Mouse (Mus musculus) embryo, embryonic 9.5 days (tissue): ENCODE data around the gene Utp14b.

Experiments
- DNase-seq: peaks from one replicate; pipeline ENCODE4 v3.0.0-alpha.2; 2017; ENCODE audit errors: extremely low spot score

The Utp14b gene

DNA sequence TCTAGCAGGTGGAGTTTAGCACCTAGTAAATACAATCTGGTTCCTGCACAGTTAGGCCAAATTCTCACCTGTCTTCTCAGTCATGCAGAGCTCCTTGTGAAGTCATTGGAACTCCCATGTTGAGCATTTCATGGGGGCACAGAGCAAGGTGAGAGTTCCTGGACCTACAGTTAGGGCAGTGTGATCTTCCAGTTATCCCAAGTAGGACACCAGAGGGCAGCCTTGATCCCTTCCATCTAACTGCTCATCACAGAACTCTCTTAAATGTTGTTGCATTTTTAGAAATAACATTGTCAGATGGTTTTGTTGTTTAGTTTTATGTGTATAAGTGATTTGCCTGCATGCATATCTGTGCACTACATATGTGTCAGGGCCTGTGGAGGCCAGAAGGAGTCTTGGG, 29.0 kb downstream of the Utp14b start:
- DNase-seq: no peak

DNA sequence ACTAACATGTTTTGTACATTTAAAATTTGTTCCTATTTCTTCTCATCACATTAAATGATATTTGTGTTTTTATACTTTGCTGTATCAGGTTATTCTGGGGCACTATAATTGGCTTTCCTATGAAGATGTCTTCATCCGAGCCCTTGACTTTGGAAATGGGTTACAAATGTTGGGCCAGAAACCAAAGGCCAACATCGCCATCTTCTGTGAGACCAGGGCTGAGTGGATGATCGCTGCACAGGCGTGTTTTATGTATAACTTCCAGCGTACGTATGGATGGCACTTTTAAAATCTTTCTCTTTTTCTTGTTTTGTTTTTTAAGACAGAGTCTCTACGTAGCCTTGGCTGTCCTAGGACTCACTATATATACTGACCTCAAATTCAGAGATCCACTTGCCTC, 30.3 kb downstream of the Utp14b start:
- DNase-seq: no peak

GRCm38 (mm10) chr1:78694503-78695258, 36.8 kb downstream of the Utp14b start:
- no peak for DNase-seq

DNA sequence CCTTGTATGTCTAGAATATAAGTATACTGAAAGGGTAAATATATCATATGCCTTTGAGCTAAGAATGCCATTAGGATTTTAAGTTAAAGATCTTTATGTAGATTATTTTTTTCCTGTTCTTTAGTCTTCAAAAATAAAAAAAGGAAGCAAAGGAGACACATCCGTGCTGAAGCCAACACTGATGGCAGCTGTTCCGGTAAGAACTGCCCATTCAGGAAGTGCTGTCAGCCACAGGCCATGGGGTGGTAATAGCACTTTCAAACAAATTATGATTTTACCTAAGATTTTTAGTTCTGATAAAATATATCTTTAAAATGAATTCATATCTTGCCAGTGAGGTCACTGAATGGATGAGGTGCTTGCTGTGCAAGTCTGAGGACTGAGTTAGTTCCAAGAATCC, 38.5 kb downstream of the Utp14b start:
- no peak for DNase-seq

GRCm38 (mm10) chr1:78696903-78697302, 39.1 kb downstream of the Utp14b start:
- DNase-seq: no peak

GRCm38 (mm10) chr1:78698138-78698537, 40.3 kb downstream of the Utp14b start:
- DNase-seq: no peak

DNA sequence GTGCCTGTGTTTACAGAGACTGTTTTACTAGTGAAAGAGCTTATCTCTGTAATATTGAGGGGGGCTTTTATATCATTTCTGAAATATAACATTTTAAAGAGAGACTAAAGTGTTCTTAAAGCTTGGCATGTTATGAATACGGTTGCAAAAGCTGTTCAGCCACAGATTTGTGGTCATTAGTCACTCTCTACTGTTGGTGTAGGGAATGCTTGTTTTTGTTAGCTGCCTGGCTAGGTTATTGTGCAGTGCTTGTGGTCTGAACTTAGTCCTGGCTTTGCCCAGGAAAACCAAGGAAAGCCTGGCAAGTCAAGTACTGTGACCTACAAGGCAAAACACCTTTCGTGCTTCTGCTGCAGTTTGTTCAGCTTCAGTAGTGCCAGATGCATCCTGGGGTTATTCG, 43.9 kb downstream of the Utp14b start:
- no peak for DNase-seq

DNA sequence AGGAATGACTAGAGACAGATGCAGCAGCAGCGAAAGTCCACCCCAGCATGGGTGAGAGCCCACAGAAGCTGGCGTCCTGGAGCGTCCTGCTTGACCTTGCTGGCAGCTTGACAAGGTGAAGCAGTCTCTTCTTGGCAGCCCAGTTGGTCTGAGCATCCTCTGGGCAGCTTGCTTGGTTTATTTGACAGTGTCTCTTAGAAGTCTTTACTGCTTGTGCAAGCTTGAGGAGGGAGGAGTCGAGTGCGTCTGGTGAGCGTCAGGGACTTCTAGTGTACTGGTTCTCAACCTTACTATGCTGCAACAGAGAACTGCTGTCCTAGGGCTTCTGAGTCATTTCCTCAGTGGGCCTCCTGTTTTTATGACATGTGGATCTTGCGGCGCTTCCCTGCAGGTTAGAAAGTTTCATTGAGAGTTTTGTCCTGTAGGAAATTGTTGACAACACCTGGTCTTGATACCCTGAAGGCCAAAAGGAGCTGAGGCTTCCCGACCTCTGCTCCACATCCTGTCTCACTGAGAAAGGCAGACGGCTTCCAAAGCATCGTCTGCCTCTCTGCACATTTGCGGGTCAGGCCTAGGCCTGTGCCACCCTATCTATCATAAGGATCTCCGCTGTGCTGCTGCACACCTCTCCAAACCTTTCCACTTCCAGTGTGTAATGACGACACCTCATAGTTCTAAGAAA, 44.6 kb downstream of the Utp14b start:
- no peak for DNase-seq

- DNase-seq: no peak
These were observed 45.1 kb downstream of the Utp14b start for GRCm38 (mm10) chr1:78702964-78703285.

- no peak for DNase-seq
These were observed 48.5 kb downstream of the Utp14b start for GRCm38 (mm10) chr1:78706338-78706737.

- DNase-seq: no peak
These were observed 49.4 kb downstream of the Utp14b start for GRCm38 (mm10) chr1:78707280-78707679.

GRCm38 (mm10) chr1:78710026-78710425, 52.2 kb downstream of the Utp14b start:
- DNase-seq: no peak

DNA sequence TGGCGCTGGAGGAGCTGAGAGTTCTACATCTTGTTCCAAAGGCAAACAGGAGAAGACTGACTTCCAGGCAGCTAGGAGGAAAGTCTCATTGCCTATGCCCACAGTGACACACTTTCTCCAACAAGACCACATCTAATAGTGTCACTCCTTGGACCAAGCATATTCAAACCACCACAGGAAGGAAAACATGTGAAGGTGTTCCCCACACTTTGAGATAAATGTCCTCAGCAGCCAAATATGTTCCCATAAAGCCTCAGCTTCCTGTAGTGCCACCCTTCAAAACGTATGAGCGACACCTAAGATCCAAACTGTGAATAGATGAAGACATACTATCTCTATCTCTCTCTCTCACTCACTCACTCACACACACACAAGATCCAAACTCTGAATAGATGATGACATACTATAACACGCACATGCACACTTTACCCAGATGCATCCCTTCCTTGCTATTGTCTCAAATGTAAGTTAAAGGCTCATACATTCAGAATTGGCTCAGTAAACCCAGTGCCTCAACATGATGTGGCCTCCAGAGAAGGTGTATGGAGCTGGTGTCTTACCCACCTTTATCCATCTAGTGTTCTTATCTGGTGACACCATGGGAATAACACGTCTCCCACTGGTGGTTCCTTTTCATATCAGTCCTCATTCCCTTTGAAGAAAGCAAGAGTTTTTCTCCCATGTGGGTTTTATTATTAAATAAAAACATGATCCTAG, 52.9 kb downstream of the Utp14b start:
- DNase-seq: no peak
